ENCODE assay signal across 8 mouse cellular contexts in the genomic region with DNA sequence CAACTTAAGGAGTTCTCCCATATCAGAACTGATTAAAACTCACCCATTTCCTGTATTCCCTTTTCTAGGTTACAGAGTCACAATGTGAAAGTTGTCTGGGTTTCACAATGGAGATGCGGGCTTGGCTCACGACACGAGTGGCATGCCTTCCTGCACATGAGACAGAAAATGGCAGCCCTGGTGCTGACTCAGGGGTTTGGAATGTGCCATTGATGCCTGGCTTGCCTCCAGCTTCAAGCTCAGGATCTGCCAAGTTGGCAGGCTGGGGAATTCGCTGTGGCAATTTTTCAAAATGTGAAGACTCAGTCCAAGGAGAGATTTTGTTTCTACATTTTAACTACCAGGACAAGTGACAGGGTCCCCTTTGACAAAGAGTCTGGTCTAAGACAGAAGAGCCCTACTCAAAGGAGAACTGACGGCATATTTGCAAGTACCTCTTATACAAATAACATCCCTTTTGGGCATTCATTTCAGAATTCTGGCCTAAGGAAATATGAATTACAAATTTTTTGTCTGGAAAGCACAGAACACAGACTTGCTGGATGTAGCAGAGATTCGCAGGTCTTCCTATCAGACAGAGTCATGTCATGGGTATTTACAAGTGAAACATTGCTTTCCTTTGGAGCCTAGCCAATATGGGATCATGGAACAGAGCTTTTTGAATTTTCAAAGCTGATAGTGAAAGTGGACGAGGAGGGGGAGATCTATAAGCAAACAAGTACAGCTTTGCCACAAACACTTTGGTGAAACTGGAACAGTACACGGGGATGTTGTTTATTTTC.
DNase-seq lines count a peak whose midpoint lies in the region; ATAC-seq and TF ChIP-seq lines count a peak whose summit lies in the region.

No protein-coding gene starts in this region.

- no peaks in the 10 kb centered on the region for H3K9me3 ChIP-seq in hindbrain, embryonic 14.5 days (ENCODE audit: control insufficient read depth, low read length)

- H3K27ac ChIP-seq in hindbrain, embryonic 14.5 days = peak overlapping the region; percentile 27; the same call in 1 of the 2 replicates

- no peaks in the 10 kb centered on the region for H3K27me3 ChIP-seq in hindbrain, embryonic 14.5 days (ENCODE audit: control insufficient read depth, insufficient read depth, low read length)
- no peaks in the 10 kb centered on the region for H3K27me3 ChIP-seq in myocyte (ENCODE audit: control insufficient read depth, insufficient read depth, insufficient read length)

- intact Hi-C loops in left cerebral cortex, postnatal 25 days (cut with DNase I) = no loop called here

- peak overlapping the region; percentile 34 for H3K4me2 ChIP-seq in hindbrain, embryonic 14.5 days (replicated peaks)
- peak overlapping the region; percentile 29 for H3K4me2 ChIP-seq in myocyte (ENCODE audit: low read depth)

- H3K9ac ChIP-seq in hindbrain, embryonic 14.5 days = no peak overlapping the region

- H3ac ChIP-seq in myocyte (ENCODE audit: control insufficient read depth, insufficient read length) = no peak overlapping the region

- peaks cover 12% of the 10 kb centered on the region for H3K4me1 ChIP-seq in hindbrain, embryonic 14.5 days (replicated peaks; ENCODE audit: control insufficient read depth, insufficient read depth, low read length)

- 48% methylated on average over 8 of the region's 8 CpGs for WGBS in hindbrain, embryonic 14.5 days

- peak; percentile 87 for ATAC-seq in hindbrain, embryonic 14.5 days (ENCODE audit: low FRiP score)

- no peak for TF ChIP-seq POLR2A in myocyte (IDR thresholded peaks at IDR 0.05; ENCODE audit: insufficient read length, low read depth)

- no peak overlapping the region for H3K4me3 ChIP-seq in hindbrain, embryonic 14.5 days (replicated peaks; ENCODE audit: low read length)
- H3K4me3 ChIP-seq in myocyte = no peak overlapping the region

- no peaks in the 10 kb centered on the region for H3K36me3 ChIP-seq in hindbrain, embryonic 14.5 days (replicated peaks; ENCODE audit: control insufficient read depth, insufficient read depth)
- no peaks in the 10 kb centered on the region for H3K36me3 ChIP-seq in myocyte (ENCODE audit: control insufficient read depth, insufficient read depth)

- H3K79me2 ChIP-seq in myocyte (ENCODE audit: control insufficient read depth, insufficient read depth) = no peaks in the 10 kb centered on the region

- peak; percentile 90 for DNase-seq in adrenal gland, adult 2 months
- DNase-seq in cerebellum, postnatal 10 days = peak; percentile 95 to 96
- DNase-seq in frontal cortex, postnatal 14 days (ENCODE audit: low spot score in 2 of 2) = peak; percentile 42 to 46
- DNase-seq in hindbrain, embryonic 14.5 days (ENCODE audit: low spot score) = peak; percentile 82
- DNase-seq in left cerebral cortex, postnatal 25 days (ENCODE audit: low spot score in 2 of 2) = peak; percentile 47 to 61
- peak; percentile 26 to 68 for DNase-seq in urinary bladder, postnatal 4 days (ENCODE audit: low spot score in 2 of 2)
- no peak for DNase-seq in spleen, adult 18-20 months

TF ChIP-seq in myocyte, 11 proteins besides CTCF, POLR2A, EP300 and RAD21:
- TF ChIP-seq SRF (IDR thresholded peaks at IDR 0.05; ENCODE audit: control insufficient read depth, insufficient read length, low read depth) = no peak
- TF ChIP-seq CEBPB (IDR thresholded peaks at IDR 0.05; ENCODE audit: insufficient read depth, poor library complexity, severe bottlenecking) = no peak

Comparison
In these comparisons a context has a peak if more than half of its experiments do, and no peak if none do; other contexts are left out.
1. DNase-seq: peak in adrenal gland, adult 2 months (single experiment), cerebellum, postnatal 10 days (2 of 2), frontal cortex, postnatal 14 days (2 of 2), hindbrain, embryonic 14.5 days (single experiment), left cerebral cortex, postnatal 25 days (2 of 2) and urinary bladder, postnatal 4 days (2 of 2); none in spleen, adult 18-20 months (0 of 2).